Mouse (Mus musculus): ENCODE data around the gene Slc22a17. TPM values are rescaled to one million over a fixed set of nuclear protein-coding genes. Genes with fewer than 3 reads are reported as not detected.

Gene Slc22a17
- total and polyA plus RNA-seq, 2 experiments from 2014 or later, result 369 to 606 TPM

- Histone ChIP-seq H3K4me3 (ENCODE audit: low read length) (no peak overlapping the region), H3K36me3 (ENCODE audit: insufficient read depth, low read length) (peaks cover 29% of the 10 kb centered on the region; the same call in 1 of the 2 replicates), H3K9ac (replicated peaks; ENCODE audit: low read length) (no peak overlapping the region), H3K4me1 (ENCODE audit: insufficient read depth, low read length) (no peaks in the 10 kb centered on the region), H3K27me3 (ENCODE audit: insufficient read depth, low read length) (no peaks in the 10 kb centered on the region), H3K9me3 (ENCODE audit: low read length) (no peaks in the 10 kb centered on the region), H3K27ac (no peak overlapping the region), H3K4me2 (ENCODE audit: low read depth, low read length) (no peak overlapping the region)
- 0% methylated on average over 3 of the region's 3 CpGs for WGBS
- peak; percentile 87 for TF ChIP-seq CTCF (IDR thresholded peaks at IDR 0.05; ENCODE audit: low read depth)
- DNase-seq (ENCODE audit: low spot score), result peak; percentile 93
- peak; percentile 62 for ATAC-seq
Observed at GRCm38 (mm10) chr14:54900383-54900782, 12.5 kb downstream of the Slc22a17 start.

- Histone ChIP-seq H3K4me1 (ENCODE audit: insufficient read depth, low read length) (no peaks in the 10 kb centered on the region), H3K4me3 (ENCODE audit: low read length) (no peak overlapping the region), H3K27me3 (ENCODE audit: insufficient read depth, low read length) (no peaks in the 10 kb centered on the region), H3K27ac (no peak overlapping the region), H3K36me3 (ENCODE audit: insufficient read depth, low read length) (peaks cover 25% of the 10 kb centered on the region; the same call in 1 of the 2 replicates), H3K4me2 (ENCODE audit: low read depth, low read length) (no peak overlapping the region), H3K9me3 (ENCODE audit: low read length) (no peaks in the 10 kb centered on the region), H3K9ac (replicated peaks; ENCODE audit: low read length) (no peak overlapping the region)
- no peak for DNase-seq (ENCODE audit: low spot score)
- no peak for TF ChIP-seq CTCF (IDR thresholded peaks at IDR 0.05; ENCODE audit: low read depth)
- WGBS, result 59% methylated on average over 2 of the region's 2 CpGs
- no peak for ATAC-seq
Observed at GRCm38 (mm10) chr14:54897445-54897844, 15.5 kb downstream of the Slc22a17 start.

DNA sequence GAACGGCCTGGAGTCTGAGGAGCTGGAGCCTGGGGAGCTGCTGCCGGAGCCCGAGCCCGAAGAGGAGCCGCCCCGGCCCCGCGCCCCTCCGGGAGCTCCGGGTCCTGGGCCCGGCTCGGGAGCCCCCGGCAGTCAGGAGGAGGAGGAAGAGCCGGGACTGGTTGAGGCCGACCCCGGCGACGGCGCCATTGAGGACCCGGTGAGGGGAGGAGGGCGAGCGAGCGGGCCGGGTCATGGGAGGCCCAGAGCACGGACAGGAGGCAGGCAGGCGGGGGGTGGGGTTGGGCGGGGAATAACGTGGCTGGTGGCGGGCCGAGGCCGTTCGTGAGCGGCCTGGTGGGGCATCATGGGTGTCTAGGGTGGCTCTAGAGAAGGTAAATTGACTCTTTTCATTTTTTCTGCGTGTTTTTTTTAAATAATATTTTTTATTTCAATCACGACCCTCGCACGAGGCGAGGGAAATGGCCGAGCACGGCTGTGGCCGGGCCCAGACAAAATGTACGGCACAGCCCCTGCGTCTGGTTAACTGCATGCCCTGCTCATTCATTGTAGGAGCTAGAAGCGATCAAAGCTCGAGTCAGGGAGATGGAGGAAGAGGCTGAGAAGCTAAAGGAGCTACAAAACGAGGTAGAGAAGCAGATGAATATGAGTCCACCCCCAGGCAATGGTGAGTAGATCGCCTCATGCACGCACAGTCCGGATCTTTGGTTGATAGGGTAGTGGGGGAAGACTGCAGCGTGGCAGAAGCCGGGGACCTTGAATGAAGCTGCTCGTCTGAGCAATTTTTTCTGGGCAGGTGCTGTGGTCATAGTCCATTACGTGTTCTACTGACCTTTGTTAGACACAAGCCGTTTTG lies 18.4 kb downstream of the Slc22a17 start:
- Histone ChIP-seq H3K27ac (peak overlapping the region; percentile 99), H3K4me1 (ENCODE audit: insufficient read depth, low read length) (no peaks in the 10 kb centered on the region), H3K9ac (replicated peaks; ENCODE audit: low read length) (peak overlapping the region; percentile 100), H3K4me2 (ENCODE audit: low read depth, low read length) (peak overlapping the region; percentile 78), H3K27me3 (ENCODE audit: insufficient read depth, low read length) (no peaks in the 10 kb centered on the region), H3K4me3 (ENCODE audit: low read length) (peak overlapping the region; percentile 96), H3K36me3 (ENCODE audit: insufficient read depth, low read length) (peaks cover 25% of the 10 kb centered on the region; the same call in 1 of the 2 replicates), H3K9me3 (ENCODE audit: low read length) (no peaks in the 10 kb centered on the region)
- ATAC-seq (peak; percentile 54), DNase-seq (ENCODE audit: low spot score) (peak; percentile 62)
- TF ChIP-seq CTCF (IDR thresholded peaks at IDR 0.05; ENCODE audit: low read depth), result no peak
- WGBS, result under 1% methylated on average over 49 of the region's 54 CpGs

GRCm38 (mm10) chr14:54893651-54894181 lies 19.2 kb downstream of the Slc22a17 start:
- peak; percentile 97 for ATAC-seq
- no peak for TF ChIP-seq CTCF (IDR thresholded peaks at IDR 0.05; ENCODE audit: low read depth)
- under 1% methylated on average over 38 of the region's 38 CpGs for WGBS

GRCm38 (mm10) chr14:54892200-54892599 lies 20.7 kb downstream of the Slc22a17 start, which contains the start of gene Pabpn1:
Gene Pabpn1, plus strand, starts transcription at chr14:54892500.
- no peaks in the 10 kb centered on the region for H3K9me3 ChIP-seq (ENCODE audit: low read length)
- no peak for TF ChIP-seq CTCF (IDR thresholded peaks at IDR 0.05; ENCODE audit: low read depth)
- H3K4me1 ChIP-seq (ENCODE audit: insufficient read depth, low read length), result no peaks in the 10 kb centered on the region
- ATAC-seq (no peak), DNase-seq (ENCODE audit: low spot score) (no peak)
- H3K4me3 ChIP-seq (ENCODE audit: low read length), result peak within 1 kb of the TSS; percentile 96
- H3K27ac ChIP-seq, result peak within 1 kb of the TSS; percentile 61; the same call in 1 of the 2 replicates
- H3K4me2 ChIP-seq (ENCODE audit: low read depth, low read length), result peak within 1 kb of the TSS; percentile 56
- peaks cover 14% of the 10 kb centered on the region; the same call in 1 of the 2 replicates for H3K36me3 ChIP-seq (ENCODE audit: insufficient read depth, low read length)
- H3K27me3 ChIP-seq (ENCODE audit: insufficient read depth, low read length), result no peaks in the 10 kb centered on the region
- WGBS, result 94% methylated on average over 3 of the region's 3 CpGs
- H3K9ac ChIP-seq (replicated peaks; ENCODE audit: low read length), result 0 out of 2 replicates have a peak within 1 kb of the TSS, but pooled peaks have one; percentile 28

More at GRCm38 (mm10) chr14:54893651-54894181, 19.2 kb downstream of the Slc22a17 start:
- Histone ChIP-seq H3K27ac (peak overlapping the region; percentile 99), H3K36me3 (ENCODE audit: insufficient read depth, low read length) (peaks cover 21% of the 10 kb centered on the region; the same call in 1 of the 2 replicates), H3K9ac (replicated peaks; ENCODE audit: low read length) (peak overlapping the region; percentile 100), H3K4me3 (ENCODE audit: low read length) (peak overlapping the region; percentile 96), H3K4me2 (ENCODE audit: low read depth, low read length) (peak overlapping the region; percentile 78), H3K4me1 (ENCODE audit: insufficient read depth, low read length) (no peaks in the 10 kb centered on the region), H3K27me3 (ENCODE audit: insufficient read depth, low read length) (no peaks in the 10 kb centered on the region), H3K9me3 (ENCODE audit: low read length) (no peaks in the 10 kb centered on the region)
- peak; percentile 100 for DNase-seq (ENCODE audit: low spot score)

DNA sequence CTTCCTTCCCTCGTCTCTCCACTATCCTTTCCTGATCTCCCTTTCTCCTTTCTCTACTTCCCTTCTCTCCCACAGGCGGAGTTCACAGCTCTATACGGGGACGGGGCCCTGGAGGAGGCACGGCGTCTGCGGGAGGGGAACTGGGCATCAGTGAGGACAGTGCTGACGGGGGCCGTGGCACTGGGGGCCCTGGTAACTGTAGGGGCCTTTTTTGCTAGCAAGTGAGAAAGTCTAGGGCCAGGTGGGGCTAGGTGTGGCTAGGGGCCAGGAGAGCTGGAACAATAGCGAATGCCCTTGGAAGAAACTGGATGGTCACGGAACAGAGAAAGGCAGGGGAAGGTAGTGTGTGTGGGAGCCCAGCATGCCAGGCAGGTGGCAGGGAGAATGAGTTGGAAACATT lies 27.6 kb downstream of the Slc22a17 start:
- H3K9me3 ChIP-seq (ENCODE audit: low read length), result no peaks in the 10 kb centered on the region
- no peak for DNase-seq (ENCODE audit: low spot score)
- TF ChIP-seq CTCF (IDR thresholded peaks at IDR 0.05; ENCODE audit: low read depth), result no peak
- H3K27ac ChIP-seq, result no peak overlapping the region
- WGBS, result 90% methylated on average over 11 of the region's 11 CpGs
- ATAC-seq, result no peak
- no peak overlapping the region for H3K4me3 ChIP-seq (ENCODE audit: low read length)
- H3K27me3 ChIP-seq (ENCODE audit: insufficient read depth, low read length), result no peaks in the 10 kb centered on the region
- H3K4me2 ChIP-seq (ENCODE audit: low read depth, low read length), result no peak overlapping the region
- H3K36me3 ChIP-seq (ENCODE audit: insufficient read depth, low read length), result 0 out of 2 replicates have a peak, but pooled peaks cover 4% of the 10 kb centered on the region
- H3K4me1 ChIP-seq (ENCODE audit: insufficient read depth, low read length), result peaks cover 7% of the 10 kb centered on the region
- no peak overlapping the region for H3K9ac ChIP-seq (replicated peaks; ENCODE audit: low read length)

All from hindbrain, postnatal 0 days (tissue).